Mouse (Mus musculus): Measurements from ENCODE around the gene Rps6ka5.
A peak's percentile ranks its signal among the peaks of the same experiment; 100 is the strongest.

The Rps6ka5 gene

GRCm38 (mm10) chr12:100726651-100727050, at the start of gene Rps6ka5:
Rps6ka5 (minus strand) TSS chr12:100726983.
- DNase-seq (ENCODE audit: low spot score): no peak

- no peak for DNase-seq (ENCODE audit: low spot score)
Observed at GRCm38 (mm10) chr12:100775911-100776581, 49.3 kb upstream of the Rps6ka5 start.

- no peak for DNase-seq (ENCODE audit: low spot score)
Observed at GRCm38 (mm10) chr12:100775291-100775690, 48.5 kb upstream of the Rps6ka5 start.

DNA sequence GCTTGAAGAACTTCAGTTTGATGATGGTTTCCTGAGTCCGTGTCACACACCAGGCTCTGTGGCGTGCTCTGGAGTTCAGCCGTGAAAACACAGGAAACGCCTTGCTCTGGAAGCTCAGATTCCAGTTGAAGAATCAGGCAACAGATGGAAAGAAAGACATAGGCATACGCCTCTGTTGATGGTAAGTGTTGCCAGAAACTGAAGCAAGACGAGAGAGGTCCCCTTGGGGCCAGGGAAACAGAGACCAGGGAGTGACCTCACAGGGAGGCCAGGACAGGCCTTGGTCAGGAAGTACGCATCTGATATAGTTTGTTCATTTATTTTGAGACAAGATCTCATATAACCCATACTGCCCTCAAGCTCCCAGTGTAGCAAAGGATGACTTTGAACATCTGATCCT, 48.0 kb upstream of the Rps6ka5 start:
- DNase-seq (ENCODE audit: low spot score): no peak

- peak; percentile 43 for DNase-seq (ENCODE audit: low spot score)
Observed at GRCm38 (mm10) chr12:100772230-100772984, 45.6 kb upstream of the Rps6ka5 start.

GRCm38 (mm10) chr12:100770765-100771164, 44.0 kb upstream of the Rps6ka5 start:
- no peak for DNase-seq (ENCODE audit: low spot score)

DNA sequence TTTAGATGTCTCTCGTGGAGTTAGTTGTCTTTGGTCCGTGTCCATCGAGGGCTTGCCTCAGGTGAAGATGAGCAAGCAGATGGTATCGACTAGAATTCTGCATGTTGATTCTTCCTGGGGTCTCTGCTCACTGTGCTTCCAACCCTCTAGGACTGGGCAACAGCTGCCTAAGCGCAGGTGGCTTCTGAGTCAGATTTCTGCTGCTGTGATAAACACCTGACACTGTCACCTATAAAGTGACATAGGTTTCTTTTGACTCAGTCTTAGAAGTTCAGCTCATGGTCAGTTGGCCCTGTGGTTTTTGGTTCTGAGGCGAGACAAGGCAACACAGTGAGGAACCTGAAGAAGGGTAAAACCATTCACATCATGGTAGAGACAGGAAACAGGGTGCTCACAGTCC, 43.1 kb upstream of the Rps6ka5 start:
- DNase-seq (ENCODE audit: low spot score): no peak

DNA sequence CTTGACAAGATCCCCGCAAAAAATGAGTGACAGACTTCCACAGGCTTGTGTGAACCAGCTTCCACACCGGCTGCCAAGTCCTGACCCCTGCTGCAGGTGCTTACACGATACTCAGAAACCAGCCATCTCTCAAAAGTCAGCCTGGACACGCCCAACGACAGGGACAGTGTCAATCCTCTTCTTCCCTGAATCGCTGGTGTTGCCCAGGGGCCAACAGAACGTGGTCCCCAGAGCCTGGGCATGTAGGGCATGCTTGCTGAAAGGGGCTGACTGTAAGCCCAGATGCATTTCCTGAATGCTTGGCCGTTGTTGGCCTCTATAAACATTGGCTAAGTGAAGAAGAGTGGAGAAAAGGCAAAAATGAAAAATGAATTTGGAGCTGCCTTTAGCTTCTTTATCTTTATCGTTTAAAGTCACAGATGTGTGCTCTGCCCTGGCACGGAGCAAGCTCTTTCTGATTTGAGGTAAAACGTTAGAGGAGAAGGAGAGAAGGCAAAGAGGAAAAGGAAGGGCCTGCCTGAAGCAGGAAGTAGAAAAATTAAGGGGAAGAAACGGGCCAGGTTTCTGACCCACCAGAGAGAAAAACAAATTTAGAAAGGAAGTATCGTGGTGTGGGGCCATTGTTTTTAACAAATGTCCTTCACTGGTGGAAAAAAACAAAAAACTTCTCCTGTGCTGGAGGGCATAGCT, 37.7 kb upstream of the Rps6ka5 start:
- no peak for DNase-seq (ENCODE audit: low spot score)

DNA sequence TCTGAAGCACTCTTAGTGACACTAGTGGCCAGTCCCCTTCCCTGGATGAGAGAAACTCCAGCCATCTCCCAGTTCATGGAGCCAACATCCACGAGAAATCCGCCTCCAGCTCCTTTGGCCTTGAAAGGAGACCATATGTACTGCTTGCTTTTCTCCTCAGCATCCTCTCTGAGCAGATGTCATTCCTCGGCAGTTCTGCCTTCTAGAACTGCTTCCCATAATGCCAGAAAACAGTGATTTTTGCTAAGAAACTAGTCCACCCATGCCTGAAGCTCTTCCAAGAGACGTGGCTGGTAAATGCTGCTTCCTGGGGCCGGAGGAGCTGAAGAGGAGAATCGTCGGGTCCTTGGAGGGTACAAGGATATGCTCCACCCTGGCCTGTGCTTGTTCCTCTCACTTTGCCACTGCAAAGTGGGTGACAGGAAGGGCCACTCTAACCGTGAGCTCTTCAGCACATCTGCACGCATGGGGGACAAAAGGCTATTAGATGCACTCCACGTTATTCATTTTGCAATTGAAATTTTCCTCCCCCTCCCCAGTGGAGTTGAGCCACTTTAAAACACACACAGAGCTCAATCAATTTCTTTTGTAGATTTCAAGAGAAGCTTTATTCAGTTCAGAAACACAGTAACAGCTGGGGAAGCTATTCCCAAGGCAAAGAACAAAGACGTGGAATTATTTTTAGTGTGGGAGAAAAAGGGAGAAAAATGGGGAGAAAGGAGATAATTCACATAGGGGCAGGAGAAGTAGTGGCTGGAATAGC, 36.1 kb upstream of the Rps6ka5 start:
- DNase-seq (ENCODE audit: low spot score): no peak

GRCm38 (mm10) chr12:100757427-100757826, 30.6 kb upstream of the Rps6ka5 start:
- DNase-seq (ENCODE audit: low spot score): no peak

- DNase-seq (ENCODE audit: low spot score): no peak
Observed at GRCm38 (mm10) chr12:100753716-100754115, 26.9 kb upstream of the Rps6ka5 start.

GRCm38 (mm10) chr12:100752977-100753376, 26.2 kb upstream of the Rps6ka5 start:
- DNase-seq (ENCODE audit: low spot score): no peak

DNA sequence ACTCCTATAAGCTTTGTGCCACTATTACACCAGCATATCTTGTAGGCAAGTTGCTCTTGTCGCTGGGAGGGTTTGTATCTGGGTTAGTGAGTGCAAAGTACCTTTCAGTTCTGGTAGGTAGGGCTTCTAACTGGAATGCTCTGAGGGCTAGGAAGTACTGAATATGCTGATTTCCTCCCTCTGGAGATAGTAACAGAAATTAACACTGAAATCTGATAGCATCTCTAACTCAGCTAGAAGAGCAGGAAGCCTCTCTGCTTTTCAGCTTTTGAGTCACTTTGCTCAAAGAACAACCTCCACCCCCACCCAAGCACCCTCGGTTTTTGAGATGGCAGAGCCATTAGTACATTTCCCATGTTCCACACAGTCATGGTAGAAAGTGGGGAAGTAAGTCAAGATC, 15.7 kb upstream of the Rps6ka5 start:
- no peak for DNase-seq (ENCODE audit: low spot score)

DNA sequence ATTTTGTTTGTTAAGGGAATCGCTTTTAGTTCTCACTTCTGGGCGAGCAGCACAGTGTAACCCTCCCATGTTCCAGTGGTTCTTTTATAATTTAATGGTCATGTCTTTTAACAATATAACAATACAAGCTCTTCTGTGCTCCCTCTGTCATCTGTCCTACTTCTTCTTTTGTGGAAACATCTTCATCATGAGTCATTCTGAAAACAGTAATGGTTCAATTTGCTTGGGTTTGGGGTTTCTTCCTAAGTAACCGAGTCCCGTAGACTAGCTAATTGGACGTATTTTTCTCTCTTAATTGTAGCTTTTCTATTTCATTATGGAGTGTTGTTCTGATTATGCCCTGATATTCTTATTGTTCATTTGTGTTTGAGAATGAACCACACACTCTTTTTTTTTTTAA, 13.5 kb upstream of the Rps6ka5 start:
- DNase-seq (ENCODE audit: low spot score): no peak

GRCm38 (mm10) chr12:100739011-100739570, 12.3 kb upstream of the Rps6ka5 start:
- DNase-seq (ENCODE audit: low spot score): no peak

DNA sequence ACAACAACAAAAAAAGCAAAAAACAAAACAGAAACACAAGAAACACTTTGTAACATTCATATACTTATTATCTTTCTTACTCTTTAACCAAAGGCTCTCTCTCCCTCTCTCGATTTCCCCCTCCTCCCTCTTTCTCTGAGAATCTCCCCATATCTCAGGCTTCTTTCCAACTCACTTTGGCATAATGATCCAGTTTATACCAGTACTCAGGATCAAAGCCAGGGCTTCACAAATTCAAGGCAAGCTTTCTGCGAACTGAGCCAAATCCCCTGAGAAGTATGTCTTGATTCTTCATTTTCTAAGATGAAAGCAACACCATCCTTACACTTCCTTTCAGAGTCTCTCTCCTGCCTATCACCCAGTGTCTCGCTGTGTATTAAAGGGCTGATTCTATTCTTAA, 11.7 kb upstream of the Rps6ka5 start:
- no peak for DNase-seq (ENCODE audit: low spot score)

- no peak for DNase-seq (ENCODE audit: low spot score)
Observed at GRCm38 (mm10) chr12:100735581-100735980, 8.8 kb upstream of the Rps6ka5 start.

GRCm38 (mm10) chr12:100735156-100735555, 8.4 kb upstream of the Rps6ka5 start:
- no peak for DNase-seq (ENCODE audit: low spot score)

- DNase-seq (ENCODE audit: low spot score): peak; percentile 24
Observed at GRCm38 (mm10) chr12:100728646-100729485, 2.1 kb upstream of the Rps6ka5 start.

- no peak for DNase-seq (ENCODE audit: low spot score)
Observed at GRCm38 (mm10) chr12:100727891-100728290, 1.1 kb upstream of the Rps6ka5 start.

DNA sequence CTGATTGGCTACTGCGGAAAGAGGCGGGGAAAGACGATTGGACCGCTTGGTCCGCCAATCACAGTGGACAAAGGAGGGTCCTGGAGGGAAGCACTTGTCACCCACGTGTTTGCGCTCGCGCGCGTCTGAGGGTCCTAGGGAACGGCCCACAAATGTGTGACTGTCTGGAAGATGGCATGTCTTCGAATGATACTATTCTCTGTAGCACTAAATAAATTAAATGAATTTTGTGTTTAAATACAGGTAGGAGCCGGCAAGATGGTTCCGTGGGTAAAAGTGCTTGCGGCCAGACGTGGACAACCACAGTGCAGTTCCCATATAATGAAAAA, 1.4 kb downstream of the Rps6ka5 start:
- DNase-seq (ENCODE audit: low spot score): no peak

Measured in lung, postnatal 25 days (tissue).